Mouse (Mus musculus) testis, adult 2 months (tissue): ENCODE data around the gene 9030612E09Rik. TPM values are rescaled to one million over a fixed set of nuclear protein-coding genes. Genes with fewer than 3 reads are reported as not detected.

Source experiments
- H3K27ac ChIP-seq: fragments of 200-500 bp; 2 replicates; pipeline ENCODE4 v1.5.1; 2012; ENCODE audit warnings: low read depth, low read length; ENCODE audit not compliant: control insufficient read depth, insufficient read depth
- H3K27me3 ChIP-seq: fragments of 200-500 bp; 2 replicates; pipeline ENCODE4 v1.6.1; 2012; ENCODE audit warnings: mild to moderate bottlenecking, low read length, moderate library complexity; ENCODE audit not compliant: control insufficient read depth, insufficient read depth
- H3K36me3 ChIP-seq: fragments of 200-500 bp; 2 replicates; pipeline ENCODE4 v1.6.1; 2012; ENCODE audit warnings: mild to moderate bottlenecking, low read length; ENCODE audit not compliant: control insufficient read depth, insufficient read depth
- H3K4me1 ChIP-seq: fragments of 200-500 bp; 2 replicates; pipeline ENCODE4 v1.6.1; 2012; ENCODE audit warnings: low read length; ENCODE audit not compliant: control insufficient read depth, insufficient read depth
- H3K4me3 ChIP-seq: fragments of 200-500 bp; 2 replicates; pipeline ENCODE4 v1.5.1; 2012; ENCODE audit warnings: low read depth, mild to moderate bottlenecking, low read length, moderate library complexity, mixed read lengths; ENCODE audit not compliant: control insufficient read depth
- CTCF ChIP-seq: fragments of 200-500 bp; IDR thresholded peaks from 2 replicates; pipeline ENCODE4 v1.5.1; 2012; ENCODE audit warnings: low read depth, mild to moderate bottlenecking, inconsistent platforms, low read length, moderate library complexity; ENCODE audit not compliant: control insufficient read depth, insufficient read depth, insufficient replicate concordance
- POLR2A ChIP-seq: fragments of 200-500 bp; IDR thresholded peaks from 2 replicates; pipeline ENCODE4 v1.6.1; 2012; ENCODE audit warnings: low read depth, mild to moderate bottlenecking, inconsistent platforms, low read length, moderate library complexity; ENCODE audit not compliant: control insufficient read depth
- polyA plus RNA-seq: library from polyadenylated mRNA; depleted of rRNA; stranded (reverse); fragments of >200 nt; gene quantifications from 2 replicates; pipeline ENCODE4 v1.2.3, GENCODE M21; 2012

Gene 9030612E09Rik
- polyA plus RNA-seq, 1 experiment, result 0.49 TPM

- Histone ChIP-seq H3K27me3 (no peaks in the 10 kb centered on the region), H3K27ac (no peak overlapping the region), H3K36me3 (no peaks in the 10 kb centered on the region), H3K4me1 (no peaks in the 10 kb centered on the region; the same call in 1 of the 2 replicates), H3K4me3 (no peak overlapping the region)
- TF ChIP-seq POLR2A (no peak), CTCF (no peak)
Measured at GRCm38 (mm10) chr10:43159333-43159732, 15.2 kb upstream of the 9030612E09Rik start.

GRCm38 (mm10) chr10:43162318-43162717 lies 12.2 kb upstream of the 9030612E09Rik start:
- no peaks in the 10 kb centered on the region for H3K27me3 ChIP-seq
- no peak overlapping the region for H3K4me3 ChIP-seq
- no peaks in the 10 kb centered on the region for H3K36me3 ChIP-seq
- TF ChIP-seq CTCF, result no peak
- no peak for TF ChIP-seq POLR2A
- no peak overlapping the region for H3K27ac ChIP-seq
- H3K4me1 ChIP-seq, result no peaks in the 10 kb centered on the region

GRCm38 (mm10) chr10:43164406-43164805 lies 10.1 kb upstream of the 9030612E09Rik start:
- H3K27me3 ChIP-seq, result no peaks in the 10 kb centered on the region
- H3K36me3 ChIP-seq, result no peaks in the 10 kb centered on the region
- TF ChIP-seq POLR2A, result no peak
- TF ChIP-seq CTCF, result no peak
- no peaks in the 10 kb centered on the region for H3K4me1 ChIP-seq
- H3K4me3 ChIP-seq, result no peak overlapping the region
- H3K27ac ChIP-seq, result no peak overlapping the region

GRCm38 (mm10) chr10:43166146-43166545 lies 8.4 kb upstream of the 9030612E09Rik start:
- no peaks in the 10 kb centered on the region for H3K27me3 ChIP-seq
- TF ChIP-seq CTCF (no peak), POLR2A (no peak)
- no peaks in the 10 kb centered on the region for H3K4me1 ChIP-seq

GRCm38 (mm10) chr10:43166817-43167216 lies 7.7 kb upstream of the 9030612E09Rik start:
- Histone ChIP-seq H3K4me1 (no peaks in the 10 kb centered on the region), H3K36me3 (no peaks in the 10 kb centered on the region), H3K27me3 (no peaks in the 10 kb centered on the region), H3K4me3 (no peak overlapping the region), H3K27ac (no peak overlapping the region)
- no peak for TF ChIP-seq CTCF
- no peak for TF ChIP-seq POLR2A

More at GRCm38 (mm10) chr10:43166146-43166545, 8.4 kb upstream of the 9030612E09Rik start:
- H3K36me3 ChIP-seq, result no peaks in the 10 kb centered on the region
- H3K27ac ChIP-seq, result no peak overlapping the region
- no peak overlapping the region for H3K4me3 ChIP-seq

GRCm38 (mm10) chr10:43168847-43169246 lies 5.7 kb upstream of the 9030612E09Rik start:
- no peaks in the 10 kb centered on the region; the same call in 1 of the 2 replicates for H3K27me3 ChIP-seq
- no peaks in the 10 kb centered on the region; the same call in 1 of the 2 replicates for H3K4me1 ChIP-seq
- no peak overlapping the region for H3K4me3 ChIP-seq
- H3K36me3 ChIP-seq, result no peaks in the 10 kb centered on the region
- TF ChIP-seq POLR2A (no peak), CTCF (no peak)
- no peak overlapping the region for H3K27ac ChIP-seq

- H3K36me3 ChIP-seq, result no peaks in the 10 kb centered on the region
- H3K27ac ChIP-seq, result no peak overlapping the region
- TF ChIP-seq CTCF, result no peak
- no peak for TF ChIP-seq POLR2A
- no peaks in the 10 kb centered on the region; the same call in none of the 2 replicates for H3K27me3 ChIP-seq
- H3K4me1 ChIP-seq, result peaks cover 5% of the 10 kb centered on the region
- H3K4me3 ChIP-seq, result no peak overlapping the region
Measured at GRCm38 (mm10) chr10:43171106-43171505, 3.4 kb upstream of the 9030612E09Rik start.
